Mouse (Mus musculus): ENCODE measurements around the gene Svep1.

The Svep1 gene

GRCm38 (mm10) chr4:58206115-58206945, at the start of gene Svep1:
TSS of gene Svep1 (minus strand) at chr4:58206859.
- in situ Hi-C loops (cut with MboI, MseI) = no loop called here

DNA sequence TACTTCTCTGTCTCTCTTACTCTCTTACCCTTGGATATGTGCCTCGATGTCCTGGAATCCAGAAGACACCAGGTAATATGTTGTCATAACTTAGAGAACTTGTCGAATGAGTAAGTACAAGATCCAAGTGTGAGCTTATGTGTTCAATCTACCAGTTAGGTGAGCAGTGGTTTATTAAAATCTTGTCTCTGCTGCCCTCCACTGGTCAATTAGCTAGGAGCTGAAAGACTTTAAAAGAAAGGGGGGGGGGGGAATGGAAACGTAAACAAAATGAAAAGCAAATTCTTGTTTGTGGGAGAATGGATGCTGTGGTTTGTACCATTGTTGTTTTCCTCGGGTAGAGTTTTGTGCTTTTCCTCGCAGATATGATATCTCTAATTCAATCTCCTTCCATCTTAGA, 46.8 kb upstream of the Svep1 start:
- in situ Hi-C loops (cut with MboI, MseI) = loop anchor here (5.0 to 10.0 kb wide), 2 partner anchors 176 to 349 kb away; no protein-coding TSS in a partner anchor

- in situ Hi-C loops (cut with MboI, MseI) = loop anchor here (5.0 to 10.0 kb wide), 2 partner anchors 175 to 348 kb away; no protein-coding TSS in a partner anchor
Observed at GRCm38 (mm10) chr4:58252381-58252780, 45.7 kb upstream of the Svep1 start.

DNA sequence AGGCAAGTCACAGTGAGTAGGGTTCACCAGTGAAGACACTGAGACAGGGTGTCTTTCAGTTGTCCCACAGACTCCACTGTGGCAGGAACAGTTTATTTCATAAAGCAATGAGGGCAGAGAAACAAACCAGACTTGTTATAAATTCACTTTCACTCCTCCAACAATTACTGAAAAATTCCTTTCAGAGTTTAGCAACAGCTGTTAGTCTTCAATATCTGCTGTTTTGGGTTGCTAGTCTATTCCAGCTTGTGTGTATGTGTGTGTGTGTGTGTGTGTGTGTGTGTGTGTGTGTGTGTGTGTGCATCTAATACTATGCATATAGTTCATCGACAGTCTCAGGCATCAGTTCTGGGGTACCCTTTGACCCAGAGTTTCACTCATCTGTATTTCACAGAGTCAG, 38.9 kb upstream of the Svep1 start:
- in situ Hi-C loops (cut with MboI, MseI) = no loop called here

- in situ Hi-C loops (cut with MboI, MseI) = no loop called here
Observed at GRCm38 (mm10) chr4:58240416-58240815, 33.8 kb upstream of the Svep1 start.

DNA sequence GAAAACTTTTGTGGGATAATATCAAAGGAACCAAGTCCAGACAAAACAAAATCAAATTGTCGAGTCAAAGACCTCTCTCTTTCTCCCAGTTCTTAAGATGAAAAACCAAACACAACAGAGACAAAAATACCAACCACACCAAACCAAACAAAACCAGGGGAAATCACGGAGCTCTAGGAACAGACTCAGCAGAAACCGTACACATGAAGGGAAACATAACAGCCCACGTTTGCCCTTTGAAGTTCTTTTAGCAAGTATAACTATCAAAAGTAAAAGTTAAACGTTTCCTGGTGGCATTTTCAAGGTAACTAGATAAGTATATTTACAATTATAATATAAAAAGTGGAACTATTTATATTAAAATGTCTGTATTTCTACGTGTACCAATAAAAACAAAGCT, 29.2 kb upstream of the Svep1 start:
- in situ Hi-C loops (cut with MboI, MseI) = no loop called here

GRCm38 (mm10) chr4:58223499-58223898, 16.8 kb upstream of the Svep1 start:
- in situ Hi-C loops (cut with MboI, MseI) = no loop called here

DNA sequence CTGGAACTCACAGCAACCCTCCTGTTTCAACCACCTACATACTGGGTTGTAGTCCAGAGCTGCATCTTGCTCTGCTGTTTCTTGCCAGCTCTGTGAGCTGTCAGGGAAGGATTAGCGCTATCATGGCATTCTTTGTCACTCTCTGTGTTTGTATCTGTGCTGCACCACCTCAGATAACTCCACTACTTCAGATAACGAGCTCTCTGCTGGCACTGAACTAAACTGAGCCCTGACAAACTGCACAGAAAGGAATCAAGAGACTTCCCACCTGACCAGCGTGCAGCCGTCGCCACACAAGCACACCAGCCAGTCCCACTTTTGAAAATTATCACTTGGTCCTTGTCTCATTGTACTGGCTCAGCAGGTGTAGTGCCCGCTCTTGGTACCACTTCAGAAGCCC, 4.7 kb upstream of the Svep1 start:
- in situ Hi-C loops (cut with MboI, MseI) = no loop called here

GRCm38 (mm10) chr4:58210557-58211090, 4.0 kb upstream of the Svep1 start:
- in situ Hi-C loops (cut with MboI, MseI) = no loop called here

- in situ Hi-C loops (cut with MboI, MseI) = no loop called here
Observed at GRCm38 (mm10) chr4:58205750-58206114, 927 bp downstream of the Svep1 start.

DNA sequence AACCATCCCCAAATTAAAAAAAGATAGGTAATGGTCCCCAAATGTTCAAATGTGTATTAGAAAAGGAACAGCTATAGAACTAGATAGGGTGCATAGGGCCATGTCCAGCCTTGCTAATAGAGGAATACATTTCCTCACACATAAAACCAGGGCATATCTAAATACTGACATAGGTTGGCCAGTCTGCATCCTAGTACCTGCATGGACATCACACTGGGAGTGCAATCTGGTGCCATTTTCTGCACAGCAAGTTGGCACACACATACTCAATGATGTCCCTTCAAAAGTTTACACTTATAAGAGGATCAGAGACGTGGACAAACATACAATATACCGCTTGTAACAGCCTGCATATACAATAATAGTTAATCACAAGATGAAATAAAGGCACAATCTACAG, 5.0 kb downstream of the Svep1 start:
- in situ Hi-C loops (cut with MboI, MseI) = no loop called here

GRCm38 (mm10) chr4:58200826-58201225, 5.8 kb downstream of the Svep1 start:
- in situ Hi-C loops (cut with MboI, MseI) = no loop called here

DNA sequence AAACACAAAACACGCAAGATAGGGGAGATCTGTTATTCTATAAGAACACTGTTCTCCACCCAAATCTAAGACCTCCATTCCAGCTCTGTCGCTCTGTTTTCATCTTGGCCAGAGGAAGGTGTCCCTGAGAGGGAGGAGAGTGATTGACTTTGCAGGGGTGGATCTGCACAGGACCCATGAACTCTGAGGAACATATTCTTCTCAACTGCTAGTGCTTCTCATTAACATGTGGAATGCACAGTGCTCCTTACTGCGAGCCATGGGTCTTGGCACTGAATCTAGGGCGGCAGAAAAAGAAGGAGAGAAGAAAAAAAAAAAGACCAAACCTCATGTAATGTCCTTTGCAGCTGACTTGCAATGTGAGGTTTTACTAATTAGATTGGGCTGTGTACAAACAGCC, 9.4 kb downstream of the Svep1 start:
- in situ Hi-C loops (cut with MboI, MseI) = no loop called here

GRCm38 (mm10) chr4:58196795-58197194, 9.9 kb downstream of the Svep1 start:
- in situ Hi-C loops (cut with MboI, MseI) = no loop called here

DNA sequence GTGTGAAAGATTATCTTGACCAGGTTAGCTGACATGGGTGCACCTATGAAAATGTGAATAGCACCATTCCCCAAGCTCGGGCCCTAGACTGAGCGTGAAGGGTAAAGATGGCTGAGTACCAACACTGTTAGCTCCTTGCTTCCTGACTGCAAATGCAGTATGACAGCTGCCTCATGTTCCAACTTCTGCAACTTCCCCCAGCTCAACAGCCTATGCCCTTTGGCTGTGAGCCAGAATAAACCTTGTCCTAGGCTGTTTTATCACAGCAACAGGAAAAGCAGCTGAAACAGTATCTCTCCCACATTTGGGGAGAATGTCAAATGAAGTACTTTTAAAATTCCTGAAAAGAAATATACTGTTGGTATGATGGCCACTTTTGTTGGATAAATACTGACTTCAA, 10.7 kb downstream of the Svep1 start:
- in situ Hi-C loops (cut with MboI, MseI) = no loop called here

DNA sequence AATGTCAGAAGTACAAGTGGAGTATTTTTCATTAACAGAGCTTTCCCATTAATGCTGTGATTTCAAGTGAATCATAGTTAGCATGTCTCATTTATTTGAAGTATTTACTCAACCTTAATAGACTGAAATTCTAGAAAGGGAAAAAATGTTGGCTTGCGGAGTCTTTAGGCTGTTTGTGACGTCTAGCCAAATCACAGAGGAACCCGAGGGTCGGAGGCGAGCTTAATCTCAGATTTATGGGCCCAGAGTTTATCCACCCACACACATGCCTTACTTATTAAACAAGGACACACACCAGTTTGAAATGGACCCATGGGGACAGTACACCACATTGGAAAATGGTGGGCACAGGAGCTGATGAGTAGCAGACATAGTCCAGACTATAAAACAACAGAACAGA, 17.4 kb downstream of the Svep1 start:
- in situ Hi-C loops (cut with MboI, MseI) = no loop called here

- in situ Hi-C loops (cut with MboI, MseI) = no loop called here
Observed at GRCm38 (mm10) chr4:58185401-58185800, 21.3 kb downstream of the Svep1 start.

- in situ Hi-C loops (cut with MboI, MseI) = no loop called here
Observed at GRCm38 (mm10) chr4:58184681-58185341, 21.8 kb downstream of the Svep1 start.

DNA sequence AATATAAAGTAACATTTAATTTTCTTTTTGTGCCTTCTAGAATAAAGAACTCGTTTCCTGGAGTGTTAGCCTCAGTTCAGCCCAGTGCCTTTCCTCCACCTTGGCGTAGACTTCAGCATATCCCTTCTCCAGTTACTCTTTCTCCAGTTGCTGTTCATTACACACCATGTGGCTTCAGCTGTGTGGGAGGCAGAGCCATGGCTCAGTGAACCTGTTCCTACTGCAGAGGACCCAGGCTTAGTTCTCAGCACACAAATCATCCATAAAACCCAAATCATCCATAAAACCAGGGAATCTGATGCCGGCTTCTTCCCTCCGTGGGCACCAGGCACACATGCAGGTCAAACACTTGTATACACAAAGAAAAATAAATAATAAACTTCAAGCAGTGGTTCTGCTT, 22.8 kb downstream of the Svep1 start:
- in situ Hi-C loops (cut with MboI, MseI) = no loop called here

DNA sequence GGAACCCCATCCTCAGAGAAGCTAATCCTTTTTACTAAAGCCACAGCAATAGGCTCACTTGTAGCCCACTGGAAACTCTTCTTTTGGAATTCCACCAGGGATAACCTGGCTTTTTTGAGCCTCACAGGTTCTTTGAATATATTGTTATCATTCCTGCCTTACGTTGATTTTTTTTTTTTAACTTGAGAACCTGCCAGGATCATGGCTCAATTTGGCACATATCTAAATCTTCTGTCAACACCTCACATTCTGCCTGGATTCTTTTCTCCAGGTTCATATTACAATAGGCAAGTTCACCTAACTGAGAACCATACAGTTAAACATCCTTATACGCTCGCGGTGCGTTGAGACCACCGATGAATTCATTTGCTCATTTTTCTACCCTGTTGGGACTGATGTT, 28.2 kb downstream of the Svep1 start:
- in situ Hi-C loops (cut with MboI, MseI) = no loop called here

DNA sequence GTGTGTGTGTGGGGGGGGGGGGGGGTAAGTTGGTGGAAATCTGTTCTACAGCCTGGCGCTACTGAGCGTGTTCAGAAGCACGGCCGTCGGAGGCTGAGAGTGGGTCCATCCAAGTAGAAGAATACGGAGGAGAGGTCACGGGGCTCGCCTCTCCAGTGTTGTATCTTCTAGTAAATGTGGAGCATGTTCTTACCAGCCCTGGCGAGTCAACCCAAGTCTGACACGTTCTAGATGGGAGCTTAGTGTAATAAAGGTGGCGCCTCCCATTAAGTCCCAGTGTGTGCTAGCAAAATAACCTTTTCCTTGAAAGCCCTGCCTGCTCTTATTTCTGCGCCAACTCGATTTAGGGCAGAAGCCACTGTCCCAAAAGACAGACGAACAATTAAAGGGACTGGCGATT, 29.4 kb downstream of the Svep1 start:
- in situ Hi-C loops (cut with MboI, MseI) = no loop called here

- in situ Hi-C loops (cut with MboI, MseI) = no loop called here
Observed at GRCm38 (mm10) chr4:58174435-58174987, 32.1 kb downstream of the Svep1 start.

- in situ Hi-C loops (cut with MboI, MseI) = no loop called here
Observed at GRCm38 (mm10) chr4:58173401-58173800, 33.3 kb downstream of the Svep1 start.

Data from T-helper 17 cell (primary cell).